Mouse (Mus musculus): Measurements from ENCODE around the gene Sprr1b. TPM values are rescaled to one million over a fixed set of nuclear protein-coding genes. Genes with fewer than 3 reads are reported as not detected.
"Not testable (repeated sequence)": the region's sequence is repeated elsewhere in the genome, so short reads cannot be mapped to it uniquely, and the experiment has no call there.

The Sprr1b gene
- not detected for total RNA-seq (2022)

GRCm38 (mm10) chr3:92438689-92439088 lies at the start of gene Sprr1b:
Gene Sprr1b, minus strand, starts transcription at chr3:92438789.
- DNase-seq = no peak

- no peak for DNase-seq
These were observed 47.7 kb upstream of the Sprr1b start for GRCm38 (mm10) chr3:92486307-92486706.

GRCm38 (mm10) chr3:92485863-92486262 lies 47.3 kb upstream of the Sprr1b start, which contains the start of gene Sprr1a:
Gene Sprr1a, minus strand, starts transcription at chr3:92485895.
- DNase-seq = peak; percentile 7

GRCm38 (mm10) chr3:92481249-92481648 lies 42.7 kb upstream of the Sprr1b start:
- not testable (repeated sequence) for DNase-seq

GRCm38 (mm10) chr3:92470111-92470510 lies 31.5 kb upstream of the Sprr1b start:
- no peak for DNase-seq

- no peak for DNase-seq
These were observed 28.8 kb upstream of the Sprr1b start for GRCm38 (mm10) chr3:92467424-92467823.

GRCm38 (mm10) chr3:92466576-92466975 lies 28.0 kb upstream of the Sprr1b start:
- no peak for DNase-seq

- DNase-seq = no peak
These were observed 20.0 kb upstream of the Sprr1b start, which contains the start of gene Sprr3 for GRCm38 (mm10) chr3:92458620-92459019. Gene Sprr3, minus strand, starts transcription at chr3:92458720.

GRCm38 (mm10) chr3:92455151-92455550 lies 16.6 kb upstream of the Sprr1b start:
- no peak for DNase-seq

- DNase-seq = no peak
These were observed 1.6 kb upstream of the Sprr1b start for GRCm38 (mm10) chr3:92440177-92440576.

- no peak for DNase-seq
These were observed 6.3 kb downstream of the Sprr1b start, which contains the start of gene Sprr2k for GRCm38 (mm10) chr3:92432282-92432681. Gene Sprr2k, plus strand, starts transcription at chr3:92432582.

- no peak for DNase-seq
These were observed 9.3 kb downstream of the Sprr1b start, which contains the start of gene Gm9774 for GRCm38 (mm10) chr3:92429323-92429722. Gene Gm9774, minus strand, starts transcription at chr3:92429423.

GRCm38 (mm10) chr3:92417782-92418181 lies 20.8 kb downstream of the Sprr1b start, which contains the start of gene Sprr2j-ps:
Gene Sprr2j-ps, plus strand, starts transcription at chr3:92418082.
- DNase-seq = no peak

GRCm38 (mm10) chr3:92407691-92408090 lies 30.9 kb downstream of the Sprr1b start, which contains the start of gene Sprr2i:
Gene Sprr2i, plus strand, starts transcription at chr3:92407991.
- DNase-seq = no peak

GRCm38 (mm10) chr3:92394301-92394700 lies 44.3 kb downstream of the Sprr1b start:
- no peak for DNase-seq

Other genes starting within 250 kb of the Sprr1b start
- gene Sprr2a1, start 223.0 kb downstream of the Sprr1b start, total RNA-seq (2022) = not detected
- not detected for gene Sprr2a2, start 222.9 kb downstream of the Sprr1b start, total RNA-seq (2022)
- not detected for gene Sprr2a3, start 153.4 kb downstream of the Sprr1b start, total RNA-seq (2022)
- not detected for gene Sprr2b, start 122.2 kb downstream of the Sprr1b start, total RNA-seq (2022)
- gene Sprr2d, start 99.6 kb downstream of the Sprr1b start, total RNA-seq (2022) = not detected
- not detected for gene Sprr2e, start 86.6 kb downstream of the Sprr1b start, total RNA-seq (2022)
- gene Sprr2f, start 73.6 kb downstream of the Sprr1b start, total RNA-seq (2022) = not detected
- gene Sprr2h, start 53.1 kb downstream of the Sprr1b start, total RNA-seq (2022) = not detected
- not detected for gene Sprr2i, start 30.8 kb downstream of the Sprr1b start, total RNA-seq (2022)
- not detected for gene Sprr2j-ps, start 20.7 kb downstream of the Sprr1b start, total RNA-seq (2022)
- gene Gm9774, start 9.4 kb downstream of the Sprr1b start, total RNA-seq (2022) = 1 to 10 TPM; 2.6 to 7.5 (median 4.1) TPM
- not detected for gene Sprr2k, start 6.2 kb downstream of the Sprr1b start, total RNA-seq (2022)
- not detected for gene Sprr3, start 19.9 kb upstream of the Sprr1b start, total RNA-seq (2022)
- not detected for gene Sprr1a, start 47.1 kb upstream of the Sprr1b start, total RNA-seq (2022)
- gene Sprr4, start 61.7 kb upstream of the Sprr1b start, total RNA-seq (2022) = not detected
- gene 2310046K23Rik, start 95.7 kb upstream of the Sprr1b start, total RNA-seq (2022) = not detected
- gene Ivl, start 134.9 kb upstream of the Sprr1b start, total RNA-seq (2022) = not detected
- not detected for gene Smcp, start 150.2 kb upstream of the Sprr1b start, total RNA-seq (2022)
- gene 2210017I01Rik, start 168.7 kb upstream of the Sprr1b start, total RNA-seq (2022) = not detected
- not detected for gene Lce6a, start 182.9 kb upstream of the Sprr1b start, total RNA-seq (2022)
- not detected for gene Lce1a1, start 209.5 kb upstream of the Sprr1b start, total RNA-seq (2022)
- gene Lce1b, start 218.1 kb upstream of the Sprr1b start, total RNA-seq (2022) = not detected
- not detected for gene Lce1a2, start 231.5 kb upstream of the Sprr1b start, total RNA-seq (2022)
- not detected for gene Lce1c, start 240.5 kb upstream of the Sprr1b start, total RNA-seq (2022)
- gene Lce1d, start 248.4 kb upstream of the Sprr1b start, total RNA-seq (2022) = not detected

Measured in adrenal gland, adult 8-10 months (tissue).